Mouse (Mus musculus) kidney, adult 8-10 months (tissue): ENCODE measurements at regions not wholly inside any gene's neighbourhood (a gene's known extent, or its start where the extent isn't known, plus 50 kb on each side); places are given as distances from the start of the nearest gene placed in this dataset.
A peak's percentile ranks its signal among the peaks of the same experiment; 100 is the strongest.

ENCODE experiments used
- DNase-seq, 2 experiments: peaks; one replicate each; pipeline ENCODE4 v3.0.0; 2022

GRCm38 (mm10) chr11:114202486-114202885 is 135.6 kb upstream of the Sdk2 start:
- no peak for DNase-seq

- DNase-seq, result no peak
These were observed 132.3 kb upstream of the Sdk2 start for GRCm38 (mm10) chr11:114199081-114199586.

GRCm38 (mm10) chr11:114198317-114199032 is 131.6 kb upstream of the Sdk2 start:
- DNase-seq, result peak; percentile 51 to 68

GRCm38 (mm10) chr11:114195291-114195690 is 128.4 kb upstream of the Sdk2 start:
- no peak for DNase-seq

GRCm38 (mm10) chr11:114194055-114194706 is 127.3 kb upstream of the Sdk2 start:
- DNase-seq, result no peak

GRCm38 (mm10) chr11:114193018-114193417 is 126.2 kb upstream of the Sdk2 start:
- DNase-seq, result no peak

- no peak for DNase-seq
These were observed 124.8 kb upstream of the Sdk2 start for GRCm38 (mm10) chr11:114191661-114192060.

GRCm38 (mm10) chr11:114184970-114185882 is 118.4 kb upstream of the Sdk2 start:
- no peak for DNase-seq

- DNase-seq, result no peak
These were observed 117.6 kb upstream of the Sdk2 start for GRCm38 (mm10) chr11:114184431-114184830.

GRCm38 (mm10) chr11:114183231-114183630 is 116.4 kb upstream of the Sdk2 start:
- DNase-seq, result no peak

GRCm38 (mm10) chr11:114178746-114179472 is 112.1 kb upstream of the Sdk2 start:
- DNase-seq, result no peak

GRCm38 (mm10) chr11:114177789-114178188 is 110.9 kb upstream of the Sdk2 start:
- no peak for DNase-seq

- no peak for DNase-seq
These were observed 110.4 kb upstream of the Sdk2 start for GRCm38 (mm10) chr11:114177281-114177680.

GRCm38 (mm10) chr11:114176671-114177212 is 109.9 kb upstream of the Sdk2 start:
- no peak for DNase-seq

GRCm38 (mm10) chr11:114175437-114176131 is 108.7 kb upstream of the Sdk2 start:
- no peak for DNase-seq

- no peak for DNase-seq
These were observed 108.0 kb upstream of the Sdk2 start for GRCm38 (mm10) chr11:114174871-114175270.

- DNase-seq, result no peak
These were observed 101.4 kb upstream of the Sdk2 start for GRCm38 (mm10) chr11:114168231-114168661.

GRCm38 (mm10) chr11:114165656-114166362 is 99.0 kb upstream of the Sdk2 start:
- no peak for DNase-seq

- DNase-seq, result peak in 1 of 2 experiments; percentile 5
These were observed 85.9 kb upstream of the Sdk2 start for GRCm38 (mm10) chr11:114152716-114153115.

GRCm38 (mm10) chr11:114146334-114146733 is 79.5 kb upstream of the Sdk2 start:
- DNase-seq, result no peak

- DNase-seq, result no peak
These were observed 62.4 kb upstream of the Sdk2 start for GRCm38 (mm10) chr11:114129270-114129669.
